Mouse (Mus musculus) MN1 (cell line): Measurements from ENCODE around the gene Aoc1.
"Not testable (repeated sequence)": the region's sequence is repeated elsewhere in the genome, so short reads cannot be mapped to it uniquely, and the experiment has no call there.

Source experiments
- DNase-seq: peaks from one replicate; pipeline ENCODE4 v3.0.0-alpha.2; 2016; ENCODE audit warnings: low spot score

Aoc1 gene

GRCm38 (mm10) chr6:48860851-48861250 is 11.8 kb upstream of the Aoc1 start:
- DNase-seq: no peak

- DNase-seq: no peak
Measured at GRCm38 (mm10) chr6:48861616-48862280, 10.9 kb upstream of the Aoc1 start.

DNA sequence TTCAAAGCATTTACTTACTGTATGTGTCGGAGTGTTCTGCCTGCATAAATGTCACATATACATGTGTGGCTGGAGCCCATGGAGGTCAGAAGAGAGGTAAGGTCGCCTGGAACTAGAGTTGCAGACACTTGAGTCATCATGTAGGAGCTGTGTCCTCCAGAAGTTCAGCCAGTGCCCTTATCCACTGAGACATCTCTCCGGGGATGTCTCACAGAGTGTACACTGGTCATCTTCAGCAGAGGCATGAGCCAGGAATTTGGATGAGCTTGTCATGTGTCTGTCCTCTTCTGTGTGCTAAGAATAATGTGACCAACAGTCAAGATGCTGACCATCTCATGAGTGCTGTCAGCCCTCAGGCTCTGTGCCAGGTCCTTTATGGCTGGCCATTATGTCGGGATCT is 9.9 kb upstream of the Aoc1 start:
- DNase-seq: no peak

DNA sequence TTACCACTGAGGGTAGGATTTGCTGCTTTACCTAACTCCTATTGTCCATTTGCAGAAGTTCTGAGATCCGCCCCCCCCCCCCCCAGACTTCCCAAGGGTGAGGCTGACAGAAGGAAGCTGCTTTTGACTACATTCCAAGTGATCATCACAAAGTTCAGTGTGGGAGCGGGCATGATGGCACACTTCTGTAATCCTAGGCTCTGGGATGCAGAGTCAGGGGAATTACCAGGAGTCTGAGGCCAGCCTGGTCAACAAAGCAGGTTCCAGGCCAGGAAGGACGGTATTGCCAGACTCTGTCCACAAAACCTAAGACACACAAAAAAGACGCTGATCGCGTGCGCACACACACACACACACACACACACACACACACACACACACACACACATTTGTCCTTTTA is 9.2 kb upstream of the Aoc1 start:
- DNase-seq: no peak

DNA sequence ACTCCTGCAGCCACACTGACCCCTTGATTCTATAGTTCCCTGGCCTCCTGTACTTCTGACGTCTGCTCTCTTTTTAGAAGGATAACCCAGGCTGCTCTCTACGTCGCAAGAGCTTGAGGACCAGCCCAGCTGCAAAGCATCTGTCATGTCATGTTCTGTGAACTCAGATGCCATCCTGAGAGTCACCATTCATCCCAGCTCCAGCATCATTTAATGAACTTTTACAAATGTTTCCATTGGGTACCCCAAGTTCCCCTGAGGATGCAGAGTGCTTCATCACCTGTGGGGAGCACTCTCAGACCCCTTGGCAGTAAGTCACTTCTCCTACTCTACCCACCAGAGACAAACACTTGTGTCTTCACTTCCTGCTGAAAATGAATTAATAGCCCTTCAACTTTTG is 8.5 kb upstream of the Aoc1 start:
- DNase-seq: no peak

GRCm38 (mm10) chr6:48864723-48865122 is 8.0 kb upstream of the Aoc1 start:
- no peak for DNase-seq

- no peak for DNase-seq
Measured at GRCm38 (mm10) chr6:48865152-48865745, 7.4 kb upstream of the Aoc1 start.

- not testable (repeated sequence) for DNase-seq
Measured at GRCm38 (mm10) chr6:48866355-48866950, 6.2 kb upstream of the Aoc1 start.

- no peak for DNase-seq
Measured at GRCm38 (mm10) chr6:48867158-48867557, 5.5 kb upstream of the Aoc1 start.

- DNase-seq: no peak
Measured at GRCm38 (mm10) chr6:48869774-48870173, 2.9 kb upstream of the Aoc1 start.

- DNase-seq: no peak
Measured at GRCm38 (mm10) chr6:48874576-48874975, 1.9 kb downstream of the Aoc1 start.

- DNase-seq: no peak
Measured at GRCm38 (mm10) chr6:48875515-48875914, 2.8 kb downstream of the Aoc1 start.

DNA sequence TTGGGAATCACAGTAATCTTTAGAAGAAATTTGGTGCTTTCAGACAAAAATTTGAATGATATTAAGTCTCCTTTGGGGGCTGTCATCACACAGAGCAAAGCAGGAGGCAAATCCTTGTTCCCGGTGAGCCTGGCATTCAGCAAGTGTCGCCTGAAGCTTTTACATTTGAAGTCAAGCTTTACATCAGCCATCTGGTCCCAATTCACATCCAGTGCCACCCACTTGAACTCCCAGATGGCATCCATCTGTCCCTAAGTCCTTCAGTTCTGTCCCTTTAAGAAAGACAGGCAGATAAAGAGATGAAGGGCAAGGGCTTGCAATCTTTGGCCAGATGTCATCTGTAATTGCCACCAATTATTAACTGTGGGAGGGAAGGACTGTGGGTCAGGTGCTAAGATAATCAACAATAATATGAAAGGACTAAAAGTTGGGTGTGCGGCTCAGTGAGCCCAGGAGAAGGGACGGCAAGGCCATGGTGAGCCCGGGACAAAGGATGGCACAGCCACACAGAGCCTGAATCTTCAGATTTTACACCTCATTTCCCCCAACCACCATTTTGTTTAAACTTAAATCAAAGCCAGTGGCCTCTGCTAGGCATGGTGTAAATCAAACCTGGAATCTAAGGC is 3.9 kb downstream of the Aoc1 start:
- DNase-seq: no peak

DNA sequence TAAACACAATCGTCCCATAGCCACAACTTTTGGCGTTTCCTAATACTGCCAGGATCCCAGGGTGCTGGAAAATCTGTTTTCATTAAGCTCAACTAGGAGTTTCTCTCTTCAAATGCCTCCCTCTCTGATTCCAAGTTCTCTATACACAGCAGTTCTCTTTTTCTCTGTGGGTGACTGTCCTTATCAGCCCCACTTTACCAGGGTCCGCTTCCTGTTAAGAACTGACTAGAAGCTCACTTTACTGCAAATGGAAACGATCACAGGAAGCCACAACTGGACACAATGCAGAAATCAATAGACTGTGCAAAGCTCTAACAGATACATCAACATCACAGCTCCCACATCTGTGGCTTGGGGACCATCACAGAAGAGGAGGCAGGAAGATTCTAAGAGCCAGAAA is 21.5 kb downstream of the Aoc1 start:
- DNase-seq: no peak

- no peak for DNase-seq
Measured at GRCm38 (mm10) chr6:48894938-48895818, 22.5 kb downstream of the Aoc1 start.

DNA sequence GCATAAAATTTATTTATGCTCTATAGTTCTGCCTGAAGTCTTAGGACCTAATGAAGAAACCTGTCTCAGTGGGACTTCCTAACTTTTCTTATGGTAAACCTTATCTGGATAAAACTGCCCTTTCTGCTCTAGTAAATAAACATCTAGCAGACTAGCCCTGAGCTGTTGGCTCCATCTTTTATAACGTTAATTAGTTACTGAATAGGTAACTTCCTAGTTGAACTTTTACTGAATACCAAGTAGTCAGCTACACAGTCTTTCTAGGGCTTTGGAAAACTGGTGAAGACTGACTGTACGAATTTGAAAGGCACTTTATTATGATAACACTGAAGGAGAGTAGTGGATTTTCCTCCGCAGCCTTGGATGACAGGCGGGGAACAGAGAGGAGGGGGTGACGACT is 23.2 kb downstream of the Aoc1 start:
- DNase-seq: no peak

GRCm38 (mm10) chr6:48896956-48897355 is 24.3 kb downstream of the Aoc1 start:
- DNase-seq: no peak

- not testable (repeated sequence) for DNase-seq
Measured at GRCm38 (mm10) chr6:48901316-48901715, 28.6 kb downstream of the Aoc1 start.

- no peak for DNase-seq
Measured at GRCm38 (mm10) chr6:48902511-48903406, 30.1 kb downstream of the Aoc1 start.

DNA sequence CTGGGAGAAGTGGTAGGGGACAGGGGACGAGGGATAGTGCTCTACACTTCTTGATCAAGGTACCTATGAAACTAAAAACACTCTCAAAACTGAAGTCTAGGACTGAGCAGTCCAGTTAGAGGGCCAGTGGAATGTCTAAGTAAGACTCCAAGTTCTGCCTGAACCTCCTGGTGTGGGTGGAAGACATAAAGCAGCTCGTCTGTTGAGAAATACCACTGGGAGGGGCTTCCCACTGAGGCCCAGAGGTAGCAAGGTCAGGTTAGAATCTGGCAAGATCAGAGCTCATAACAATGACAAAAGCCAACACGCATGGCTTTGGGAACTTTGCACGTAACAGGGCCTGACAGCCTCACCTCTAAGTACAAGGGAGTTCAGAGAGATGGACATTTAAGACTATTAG is 30.7 kb downstream of the Aoc1 start:
- DNase-seq: no peak

DNA sequence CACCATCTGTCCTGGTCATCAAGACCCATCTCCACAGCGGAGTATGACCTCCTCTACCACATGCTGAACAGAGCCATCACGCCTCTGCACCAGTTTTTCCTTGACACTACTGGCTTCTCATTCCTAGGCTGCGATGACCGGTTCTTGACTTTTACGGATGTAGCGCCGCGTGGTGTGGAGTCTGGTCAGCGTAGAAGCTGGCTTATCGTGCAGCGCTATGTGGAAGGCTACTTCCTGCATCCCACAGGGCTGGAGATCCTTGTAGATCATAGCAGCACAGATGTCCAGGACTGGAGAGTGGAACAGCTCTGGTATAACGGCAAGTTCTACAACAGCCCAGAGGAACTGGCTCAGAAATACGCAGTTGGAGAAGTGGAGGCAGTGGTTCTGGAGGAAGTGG is 32.9 kb downstream of the Aoc1 start:
- DNase-seq: no peak
